Mouse (Mus musculus): Measurements from ENCODE around the gene Gdf3.

Gdf3 gene

GRCm38 (mm10) chr6:122569113-122569512, 40.8 kb downstream of the Gdf3 start:
- no peak for DNase-seq (ENCODE audit: low spot score in 2 of 2)

- DNase-seq (ENCODE audit: low spot score in 2 of 2), result no peak
Measured at GRCm38 (mm10) chr6:122565070-122565784, 44.7 kb downstream of the Gdf3 start.

- peak in 1 of 2 experiments; percentile 53 for DNase-seq (ENCODE audit: low spot score in 2 of 2)
Measured at GRCm38 (mm10) chr6:122562463-122562862, 47.4 kb downstream of the Gdf3 start.

DNA sequence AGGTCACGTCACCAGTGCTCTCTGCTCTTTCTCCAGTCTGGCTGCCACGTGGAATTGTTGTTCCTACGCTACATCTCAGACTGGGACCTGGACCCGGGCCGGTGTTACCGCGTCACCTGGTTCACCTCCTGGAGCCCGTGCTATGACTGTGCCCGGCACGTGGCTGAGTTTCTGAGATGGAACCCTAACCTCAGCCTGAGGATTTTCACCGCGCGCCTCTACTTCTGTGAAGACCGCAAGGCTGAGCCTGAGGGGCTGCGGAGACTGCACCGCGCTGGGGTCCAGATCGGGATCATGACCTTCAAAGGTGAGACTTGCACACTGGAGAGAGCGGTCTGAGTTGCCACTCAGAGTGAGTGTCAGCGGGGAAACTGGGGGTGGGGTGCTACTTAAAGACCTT, 48.9 kb downstream of the Gdf3 start:
- no peak for DNase-seq (ENCODE audit: low spot score in 2 of 2)

- peak; percentile 57 to 78 for DNase-seq (ENCODE audit: low spot score in 2 of 2)
Measured at GRCm38 (mm10) chr6:122560427-122560826, 49.5 kb downstream of the Gdf3 start.

DNA sequence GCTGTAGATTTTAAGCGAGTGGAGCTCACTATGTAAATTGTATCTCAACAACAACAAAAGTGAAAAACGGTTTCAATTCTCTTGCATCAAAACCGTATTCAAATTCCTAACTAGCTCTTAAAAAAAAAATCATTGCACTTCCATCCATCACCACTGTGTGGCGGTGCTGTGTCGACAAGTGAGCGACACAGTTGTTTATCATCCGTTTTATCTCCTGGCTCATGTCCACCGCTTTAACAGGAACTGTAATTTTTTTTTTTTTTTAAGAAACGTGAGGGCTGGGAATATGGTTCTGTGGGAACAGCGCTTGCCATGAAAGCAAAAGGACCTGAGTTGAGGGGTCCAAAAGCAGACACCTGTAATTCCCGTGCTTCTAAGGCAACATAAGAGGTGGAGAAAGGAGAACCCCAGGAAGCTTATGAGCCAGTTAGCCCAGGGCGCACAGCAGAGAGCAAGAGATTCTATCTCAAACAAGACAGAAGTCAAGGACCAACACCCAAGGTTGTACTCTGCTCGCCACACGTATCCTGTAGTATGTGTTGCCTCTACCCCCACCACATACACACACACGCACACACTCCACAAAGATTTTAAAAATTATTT, 52.8 kb downstream of the Gdf3 start:
- peak; percentile 27 to 54 for DNase-seq (ENCODE audit: low spot score in 2 of 2)

Data from thymus, postnatal 10 days (tissue).